Mouse (Mus musculus): ENCODE results near the gene 4930469K13Rik. TPM values are rescaled to one million over a fixed set of nuclear protein-coding genes. Genes with fewer than 3 reads are reported as not detected.

The 4930469K13Rik gene
- polyA plus RNA-seq, 1 experiment from 2014 or later = not detected

- H3K4me3 ChIP-seq (ENCODE audit: inconsistent target) = no peak overlapping the region
- 92% methylated on average over 1 of the region's 1 CpGs for WGBS (ENCODE audit: missing documents)
- no peaks in the 10 kb centered on the region for H3K36me3 ChIP-seq (ENCODE audit: inconsistent target)
- no peaks in the 10 kb centered on the region for H3K79me2 ChIP-seq (ENCODE audit: inconsistent target)
- H3K27ac ChIP-seq = no peak overlapping the region
Measured at GRCm38 (mm10) chr11:34104919-34105318, 6.6 kb upstream of the 4930469K13Rik start.

GRCm38 (mm10) chr11:34101827-34102226 is 3.5 kb upstream of the 4930469K13Rik start:
- Histone ChIP-seq H3K4me3 (ENCODE audit: inconsistent target) (no peak overlapping the region), H3K36me3 (ENCODE audit: inconsistent target) (no peaks in the 10 kb centered on the region), H3K27ac (no peak overlapping the region), H3K79me2 (ENCODE audit: inconsistent target) (no peaks in the 10 kb centered on the region)
- 90% methylated on average over 4 of the region's 4 CpGs for WGBS (ENCODE audit: missing documents)

GRCm38 (mm10) chr11:34087064-34087463 is 11.3 kb downstream of the 4930469K13Rik start:
- H3K79me2 ChIP-seq (ENCODE audit: inconsistent target) = no peaks in the 10 kb centered on the region
- no peak overlapping the region for H3K4me3 ChIP-seq (ENCODE audit: inconsistent target)
- 88% methylated on average over 3 of the region's 3 CpGs for WGBS (ENCODE audit: missing documents)
- no peak overlapping the region for H3K27ac ChIP-seq
- H3K36me3 ChIP-seq (ENCODE audit: inconsistent target) = peaks cover 95% of the 10 kb centered on the region

DNA sequence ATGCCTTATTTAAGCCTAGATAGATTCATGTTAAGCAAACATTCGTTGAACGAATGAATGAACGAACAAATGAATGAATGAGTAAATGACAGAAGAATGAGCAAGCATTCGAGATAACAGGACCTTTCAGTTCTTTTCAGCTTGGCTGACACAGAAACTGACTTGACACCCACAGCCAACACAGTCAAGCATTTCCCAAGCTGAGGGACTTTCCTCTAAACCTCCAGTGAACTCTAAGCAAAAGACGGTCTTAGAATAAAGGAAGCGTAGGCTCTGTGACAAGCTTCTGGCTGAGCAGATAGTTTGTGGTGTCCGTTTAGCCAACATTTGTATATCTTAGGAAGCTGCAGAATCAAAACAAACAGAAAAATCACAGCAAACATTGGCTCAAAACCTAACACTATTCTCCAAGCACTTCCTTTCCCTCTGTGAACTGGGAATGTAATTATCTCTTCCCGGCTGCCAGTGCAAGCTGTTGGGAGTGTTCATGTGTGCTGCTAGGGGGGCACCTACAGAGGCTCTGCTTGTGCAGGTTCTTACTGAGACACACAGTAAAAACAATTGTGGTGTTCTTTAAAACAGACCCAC is 12.1 kb downstream of the 4930469K13Rik start:
- WGBS (ENCODE audit: missing documents) = 96% methylated on average over 8 of the region's 8 CpGs
- Histone ChIP-seq H3K79me2 (ENCODE audit: inconsistent target) (no peaks in the 10 kb centered on the region), H3K36me3 (ENCODE audit: inconsistent target) (peaks cover 95% of the 10 kb centered on the region), H3K27ac (no peak overlapping the region), H3K4me3 (ENCODE audit: inconsistent target) (no peak overlapping the region)

GRCm38 (mm10) chr11:34084639-34085038 is 13.7 kb downstream of the 4930469K13Rik start:
- H3K4me3 ChIP-seq (ENCODE audit: inconsistent target) = no peak overlapping the region
- no peak overlapping the region for H3K27ac ChIP-seq
- 51% methylated on average over 2 of the region's 2 CpGs for WGBS (ENCODE audit: missing documents)
- H3K79me2 ChIP-seq (ENCODE audit: inconsistent target) = no peaks in the 10 kb centered on the region
- peaks cover 94% of the 10 kb centered on the region for H3K36me3 ChIP-seq (ENCODE audit: inconsistent target)

DNA sequence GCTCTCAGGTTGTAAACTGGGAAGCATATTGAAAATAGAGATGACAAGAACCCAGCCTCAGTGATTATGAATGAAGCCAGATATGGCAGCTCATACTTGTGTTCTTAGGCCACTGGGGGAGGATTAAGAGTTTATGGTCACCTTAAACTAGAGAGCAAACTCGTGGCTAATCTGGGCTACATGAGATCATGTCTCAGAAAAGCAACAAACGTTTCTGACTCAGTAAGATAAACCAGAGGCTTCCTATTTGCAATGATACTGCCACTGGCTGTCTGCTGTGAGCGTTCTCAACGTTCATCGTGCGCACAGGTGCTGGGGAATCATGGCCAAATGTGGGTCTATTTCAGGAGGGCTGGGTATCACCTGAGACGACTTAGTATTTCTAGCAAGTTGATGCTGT is 14.6 kb downstream of the 4930469K13Rik start:
- Histone ChIP-seq H3K4me3 (ENCODE audit: inconsistent target) (no peak overlapping the region), H3K79me2 (ENCODE audit: inconsistent target) (no peaks in the 10 kb centered on the region), H3K36me3 (ENCODE audit: inconsistent target) (peaks cover 90% of the 10 kb centered on the region), H3K27ac (no peak overlapping the region)
- WGBS (ENCODE audit: missing documents) = 84% methylated on average over 7 of the region's 7 CpGs

DNA sequence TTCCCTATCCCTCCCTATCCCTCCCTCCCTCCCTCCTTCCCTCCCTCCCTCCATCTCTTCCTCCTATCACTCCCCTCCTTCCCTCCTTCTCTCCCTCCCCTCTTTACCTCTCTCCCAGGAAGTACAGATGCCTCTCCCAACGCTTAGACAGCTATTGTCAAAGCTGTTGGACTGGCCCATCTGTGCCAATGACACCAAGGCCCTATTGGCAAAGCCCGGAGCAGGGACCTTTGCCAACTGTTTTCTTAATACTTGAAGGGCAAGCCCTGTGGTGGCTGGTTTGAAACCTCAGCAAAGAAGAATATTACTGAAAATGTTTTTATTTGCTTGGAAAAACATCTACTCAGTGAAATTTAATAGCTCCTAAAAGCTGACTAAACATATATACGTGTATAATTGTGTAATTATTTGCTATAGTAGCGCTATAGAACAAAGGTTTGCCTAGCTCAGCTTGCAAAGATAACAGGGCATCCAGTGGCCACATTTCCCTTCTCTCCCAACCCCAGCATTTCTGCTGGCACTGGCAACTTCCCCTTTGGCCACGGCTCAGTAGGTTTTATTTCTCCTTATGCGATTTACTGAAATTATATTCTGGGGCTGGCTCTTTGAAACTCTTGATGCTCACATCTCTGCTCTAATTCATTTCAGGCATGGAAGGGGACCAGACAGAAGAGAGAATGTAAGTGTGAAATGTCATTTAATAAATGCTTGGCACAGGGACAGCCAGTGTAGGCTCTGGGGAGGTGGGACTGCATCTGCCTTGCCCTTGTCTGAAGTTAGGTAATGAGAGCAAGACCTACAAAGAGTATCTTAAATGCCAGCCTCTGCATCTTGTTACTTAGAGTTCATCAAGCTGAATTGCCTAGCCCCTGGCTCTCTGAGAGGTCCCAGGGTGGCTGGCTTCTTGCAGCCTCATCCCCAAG is 18.6 kb downstream of the 4930469K13Rik start:
- Histone ChIP-seq H3K36me3 (ENCODE audit: inconsistent target) (peaks cover 88% of the 10 kb centered on the region), H3K27ac (peak overlapping the region; percentile 21; the same call in 1 of the 2 replicates)
- WGBS (ENCODE audit: missing documents) = 17% methylated on average over 6 of the region's 6 CpGs

GRCm38 (mm10) chr11:34078581-34078980 is 19.8 kb downstream of the 4930469K13Rik start:
- no peak overlapping the region for H3K27ac ChIP-seq
- 77% methylated on average over 7 of the region's 7 CpGs for WGBS (ENCODE audit: missing documents)
- H3K79me2 ChIP-seq (ENCODE audit: inconsistent target) = no peaks in the 10 kb centered on the region
- no peak overlapping the region for H3K4me3 ChIP-seq (ENCODE audit: inconsistent target)
- peaks cover 88% of the 10 kb centered on the region for H3K36me3 ChIP-seq (ENCODE audit: inconsistent target)

More for the DNA sequence above, 18.6 kb downstream of the 4930469K13Rik start:
- no peak overlapping the region for H3K4me3 ChIP-seq (ENCODE audit: inconsistent target)
- no peaks in the 10 kb centered on the region for H3K79me2 ChIP-seq (ENCODE audit: inconsistent target)

DNA sequence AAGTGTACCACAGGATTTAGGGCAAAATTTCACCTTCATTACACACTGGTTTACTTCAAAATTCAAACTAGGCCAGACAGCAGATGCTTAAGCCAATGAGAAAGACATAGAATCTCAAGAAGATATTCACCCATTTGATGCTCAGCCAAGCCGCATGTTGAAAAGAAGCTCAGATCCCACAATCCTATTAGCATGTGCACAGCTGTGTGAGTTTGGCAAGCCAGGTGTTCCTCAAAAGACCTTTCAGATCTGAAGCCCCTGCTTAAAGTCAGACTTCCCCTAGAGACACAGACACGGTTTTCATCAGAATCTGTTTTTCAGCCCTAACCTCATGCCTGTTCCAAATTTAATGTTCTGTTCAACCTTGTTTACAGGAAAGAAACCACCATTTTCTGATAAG is 20.5 kb downstream of the 4930469K13Rik start:
- Histone ChIP-seq H3K36me3 (ENCODE audit: inconsistent target) (peaks cover 84% of the 10 kb centered on the region), H3K79me2 (ENCODE audit: inconsistent target) (no peaks in the 10 kb centered on the region), H3K4me3 (ENCODE audit: inconsistent target) (no peak overlapping the region), H3K27ac (no peak overlapping the region)
- 89% methylated on average over 2 of the region's 2 CpGs for WGBS (ENCODE audit: missing documents)

- Histone ChIP-seq H3K79me2 (ENCODE audit: inconsistent target) (peaks cover 13% of the 10 kb centered on the region; the same call in 1 of the 2 replicates), H3K27ac (no peak overlapping the region), H3K4me3 (ENCODE audit: inconsistent target) (no peak overlapping the region), H3K36me3 (ENCODE audit: inconsistent target) (peaks cover 82% of the 10 kb centered on the region)
- 37% methylated on average over 15 of the region's 15 CpGs for WGBS (ENCODE audit: missing documents)
Measured at GRCm38 (mm10) chr11:34073776-34074175, 24.6 kb downstream of the 4930469K13Rik start.

GRCm38 (mm10) chr11:34072309-34072708 is 26.0 kb downstream of the 4930469K13Rik start:
- H3K4me3 ChIP-seq (ENCODE audit: inconsistent target) = no peak overlapping the region
- H3K79me2 ChIP-seq (ENCODE audit: inconsistent target) = peaks cover 27% of the 10 kb centered on the region
- H3K36me3 ChIP-seq (ENCODE audit: inconsistent target) = peaks cover 77% of the 10 kb centered on the region
- H3K27ac ChIP-seq = peak overlapping the region; percentile 67
- WGBS (ENCODE audit: missing documents) = 0% methylated on average over 3 of the region's 4 CpGs

- Histone ChIP-seq H3K79me2 (ENCODE audit: inconsistent target) (peaks cover 39% of the 10 kb centered on the region), H3K36me3 (ENCODE audit: inconsistent target) (peaks cover 62% of the 10 kb centered on the region), H3K27ac (no peak overlapping the region), H3K4me3 (ENCODE audit: inconsistent target) (no peak overlapping the region)
Measured at GRCm38 (mm10) chr11:34070596-34070995, 27.8 kb downstream of the 4930469K13Rik start.

DNA sequence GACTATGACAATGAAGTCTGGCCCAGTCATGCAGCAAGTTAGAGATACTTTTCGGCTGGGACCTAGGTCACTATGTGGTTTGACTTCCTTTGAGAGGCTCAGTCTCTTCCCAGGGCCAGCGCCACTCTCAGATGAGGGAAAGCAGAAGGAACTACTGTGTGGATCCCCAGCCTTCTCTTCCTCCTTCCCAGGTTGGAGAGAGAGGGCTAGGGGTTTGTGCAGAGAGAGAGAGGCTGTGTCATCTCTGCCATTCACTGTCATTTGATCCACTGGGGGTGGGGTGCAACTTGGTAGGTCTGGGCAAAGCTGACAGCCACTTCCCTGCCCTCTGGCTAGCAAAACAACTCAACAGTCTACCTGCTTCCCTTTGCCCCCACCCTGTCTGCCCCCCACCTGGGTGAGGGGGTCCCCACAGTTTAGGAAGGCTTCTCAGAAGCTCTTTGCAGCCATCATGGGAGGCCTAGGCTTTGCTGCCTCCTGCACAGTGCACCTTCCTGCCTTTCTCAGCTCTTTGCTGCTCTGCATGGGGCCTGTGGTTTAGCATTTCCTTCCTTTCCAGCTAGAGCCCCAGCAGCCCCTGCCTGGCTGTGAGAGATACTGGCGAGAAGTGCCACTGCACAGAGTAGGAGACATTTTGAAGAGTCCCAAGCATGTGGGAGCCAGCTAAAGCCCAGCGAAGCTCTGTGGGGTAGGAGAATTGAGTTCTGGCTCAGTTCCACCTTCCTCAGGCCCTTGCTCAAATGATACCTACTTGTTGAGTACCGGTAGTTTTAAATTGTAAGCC is 34.5 kb downstream of the 4930469K13Rik start:
- no peak overlapping the region for H3K4me3 ChIP-seq (ENCODE audit: inconsistent target)

DNA sequence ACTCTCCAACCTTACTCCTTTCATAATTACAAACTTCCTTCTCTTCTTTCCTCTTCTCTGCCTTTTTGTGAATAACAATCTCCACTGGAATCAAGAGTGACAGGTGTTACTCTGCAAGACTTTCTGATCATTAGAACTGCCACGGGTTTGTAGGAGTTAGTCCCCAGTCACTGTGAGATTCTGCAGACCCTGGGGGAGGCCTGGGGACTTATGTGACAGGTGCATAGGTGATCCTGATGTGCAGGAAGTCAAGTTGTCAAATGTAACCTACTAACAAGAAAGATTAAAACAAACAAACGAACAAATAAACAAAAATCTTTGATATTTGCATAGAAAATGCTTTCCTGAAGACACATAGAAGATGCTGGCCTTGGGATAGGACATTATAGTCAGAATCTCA is 35.1 kb downstream of the 4930469K13Rik start:
- H3K4me3 ChIP-seq (ENCODE audit: inconsistent target) = no peak overlapping the region
- H3K79me2 ChIP-seq (ENCODE audit: inconsistent target) = peaks cover 83% of the 10 kb centered on the region
- 44% methylated on average over 2 of the region's 2 CpGs for WGBS (ENCODE audit: missing documents)
- peak overlapping the region; percentile 95 for H3K27ac ChIP-seq
- peaks cover 34% of the 10 kb centered on the region; the same call in 1 of the 2 replicates for H3K36me3 ChIP-seq (ENCODE audit: inconsistent target)

More for the DNA sequence above, 34.5 kb downstream of the 4930469K13Rik start:
- Histone ChIP-seq H3K36me3 (ENCODE audit: inconsistent target) (peaks cover 38% of the 10 kb centered on the region), H3K27ac (peak overlapping the region; percentile 95), H3K79me2 (ENCODE audit: inconsistent target) (peaks cover 83% of the 10 kb centered on the region)
- WGBS (ENCODE audit: missing documents) = 0% methylated on average over 5 of the region's 5 CpGs

All from macrophage (primary cell).